Mouse (Mus musculus): ENCODE data around the gene Sec13. TPM values are rescaled to one million over a fixed set of nuclear protein-coding genes. Genes with fewer than 3 reads are reported as not detected.
A peak's percentile ranks its signal among the peaks of the same experiment; 100 is the strongest.

Gene Sec13
- total RNA-seq (2012; rRNA removed): 209 and 244 TPM in 2 replicates
- 257 and 267 TPM in 2 replicates for total RNA-seq (2014; rRNA removed)
- 145 and 156 TPM in 2 replicates for polyA plus RNA-seq (2012; ENCODE audit: insufficient read length, low read depth)

DNA sequence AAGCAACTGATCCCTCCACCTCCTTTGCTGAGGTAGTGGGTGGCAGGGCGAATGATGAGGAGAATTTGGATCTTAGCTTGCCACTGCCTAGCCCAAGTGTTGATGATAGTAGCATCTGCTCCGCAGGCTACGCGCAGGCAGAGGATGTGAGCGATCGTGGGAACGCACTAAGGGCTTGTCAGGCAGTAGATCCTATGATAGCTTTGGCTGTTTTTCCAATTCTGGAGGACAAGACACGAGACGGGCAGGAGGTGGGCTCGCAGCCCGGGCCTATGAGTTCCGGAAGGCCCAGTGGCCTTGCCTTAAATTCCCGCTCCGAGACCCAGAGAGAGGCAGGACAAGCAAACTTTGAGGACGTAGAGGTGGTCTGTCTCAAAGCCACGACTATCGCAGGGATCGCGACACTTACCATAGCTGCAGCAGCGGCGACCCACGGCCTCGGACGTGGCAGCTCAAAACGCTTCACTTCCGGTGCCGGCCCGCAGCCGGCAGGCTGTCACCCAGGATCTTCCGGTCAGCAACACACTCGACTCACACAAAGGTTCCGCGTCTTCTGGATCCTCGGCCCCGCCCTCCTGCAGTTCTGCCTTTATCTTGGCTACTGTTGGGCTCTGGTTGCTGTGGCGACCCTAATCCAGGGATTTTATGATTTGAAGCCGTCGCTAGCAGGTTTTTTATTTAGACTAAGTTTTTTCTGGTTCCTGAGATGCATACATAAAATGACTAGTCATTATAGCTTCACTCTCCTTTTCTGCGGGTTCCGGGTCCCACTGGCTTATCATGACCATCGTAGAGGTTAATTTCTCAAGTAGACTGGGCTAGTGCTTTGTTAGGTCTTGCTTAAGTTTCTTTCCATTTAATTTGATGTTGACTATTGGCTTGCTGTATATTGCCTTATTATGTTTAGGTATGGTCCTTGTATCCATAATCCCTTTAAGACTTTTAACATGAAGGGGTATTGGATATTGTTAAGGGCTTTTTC, at the start of gene Sec13:
TSS of gene Sec13 (minus strand) at position 508 of the 982 bp plus-strand sequence.
- Histone ChIP-seq H3K27me3 (replicated peaks) (peaks cover 40% of the 10 kb centered on the region), H3K4me1 (ENCODE audit: control insufficient read depth in 1 of 2, insufficient read depth in 2 of 2) (peaks cover 0 to 15% of the 10 kb centered on the region in 2 experiments; a peak in 2 of 4 replicates), H3K4me3 (replicated peaks in 1 of 3; ENCODE audit: low read depth in 2 of 3, low read length in 2 of 3, poor library complexity in 1 of 3) (peak within 1 kb of the TSS; percentile 91 to 98 (median 93)), H3K27ac (ENCODE audit: insufficient read depth, low read depth) (no peak within 1 kb of the TSS), H3K9me3 (replicated peaks; ENCODE audit: low read length) (no peaks in the 10 kb centered on the region), H3K36me3 (replicated peaks in 1 of 2; ENCODE audit: control insufficient read depth in 1 of 2, insufficient read depth in 1 of 2, low read length in 1 of 2) (peaks cover 24 to 31% of the 10 kb centered on the region in 2 experiments), H3K79me2 (replicated peaks; ENCODE audit: control insufficient read depth, extremely low read depth, insufficient read depth, poor library complexity, severe bottlenecking) (peaks cover 34% of the 10 kb centered on the region), H3K4me2 (ENCODE audit: insufficient read depth, low read depth, poor library complexity, severe bottlenecking) (peak within 1 kb of the TSS; percentile 78), H3K9ac (ENCODE audit: insufficient read depth, low read depth) (peak within 1 kb of the TSS; percentile 87)
- in situ Hi-C loops (cut with MboI; ENCODE audit: low pct_ligation_motif_present, low pct_unique_long_range_greater_than_20kb, low sequenced_read_pairs) (no loop called here), dilution Hi-C loops (cut with MboI; ENCODE audit: extremely low pct_ligation_motif_present, extremely low pct_unique_long_range_greater_than_20kb, low sequenced_read_pairs) (no loop called here)
- TF ChIP-seq CTCF (conservative IDR thresholded peaks at IDR 0.05 in 1 of 2, IDR thresholded peaks at IDR 0.05 in 1 of 2; ENCODE audit: low read depth in 2 of 2, low read length in 2 of 2) (no peak), MAFK (IDR thresholded peaks at IDR 0.05; ENCODE audit: insufficient replicate concordance, low read length) (no peak), JUND (conservative IDR thresholded peaks at IDR 0.05; ENCODE audit: low read depth, low read length) (no peak), CHD1 (IDR thresholded peaks at IDR 0.05; ENCODE audit: low read depth, low read length) (no peak), ZKSCAN1 (IDR thresholded peaks at IDR 0.05; ENCODE audit: borderline replicate concordance, low read depth, low read length) (no peak), ZMIZ1 (IDR thresholded peaks at IDR 0.05; ENCODE audit: low read depth, low read length) (peak; percentile 61; the same call in 1 of the 2 replicates), SIN3A (IDR thresholded peaks at IDR 0.05; ENCODE audit: low read length) (peak; percentile 95), HCFC1 (IDR thresholded peaks at IDR 0.05; ENCODE audit: low read depth, low read length) (peak; percentile 92), MEF2A (IDR thresholded peaks at IDR 0.05; ENCODE audit: borderline replicate concordance, low read depth, low read length) (peak; percentile 78), UBTF (IDR thresholded peaks at IDR 0.05; ENCODE audit: low read depth, low read length) (no peak), ZC3H11A (IDR thresholded peaks at IDR 0.05; ENCODE audit: low read depth, low read length) (no peak), EP300 (IDR thresholded peaks at IDR 0.05; ENCODE audit: low read length) (no peak), NRF1 (IDR thresholded peaks at IDR 0.05; ENCODE audit: low read depth, low read length) (peak; percentile 51), E2F4 (IDR thresholded peaks at IDR 0.05; ENCODE audit: insufficient replicate concordance, low read depth, low read length) (no peak), SMC3 (IDR thresholded peaks at IDR 0.05; ENCODE audit: low read depth, low read length) (no peak), ETS1 (conservative IDR thresholded peaks at IDR 0.05; ENCODE audit: low read depth, low read length) (no peak), PAX5 (IDR thresholded peaks at IDR 0.05; ENCODE audit: low read length) (no peak), MAX (IDR thresholded peaks at IDR 0.05; ENCODE audit: low read length) (0 out of 2 replicates have a peak, but pooled peaks have one; percentile 62), MYC (IDR thresholded peaks at IDR 0.05; ENCODE audit: low read depth, low read length) (peak; percentile 57; the same call in 1 of the 2 replicates), ELF1 (IDR thresholded peaks at IDR 0.05; ENCODE audit: low read depth, low read length) (peak; percentile 87), RAD21 (IDR thresholded peaks at IDR 0.05; ENCODE audit: low read depth, low read length) (no peak), USF2 (conservative IDR thresholded peaks at IDR 0.05; ENCODE audit: low read depth, low read length) (no peak), ZNF384 (IDR thresholded peaks at IDR 0.05; ENCODE audit: low read depth, low read length) (no peak), MAZ (IDR thresholded peaks at IDR 0.05; ENCODE audit: low read depth, low read length) (peak; percentile 92), RCOR1 (conservative IDR thresholded peaks at IDR 0.05; ENCODE audit: low read depth, low read length) (no peak), MXI1 (IDR thresholded peaks at IDR 0.05; ENCODE audit: low read depth, low read length) (peak; percentile 94), IRF4 (IDR thresholded peaks at IDR 0.05; ENCODE audit: low read depth, low read length) (peak; percentile 67), JUN (IDR thresholded peaks at IDR 0.05; ENCODE audit: insufficient read depth, low read depth, low read length) (no peak), KAT2A (IDR thresholded peaks at IDR 0.05; ENCODE audit: insufficient replicate concordance, low read length) (peak; percentile 88; the same call in 1 of the 2 replicates), BHLHE40 (IDR thresholded peaks at IDR 0.05; ENCODE audit: low read depth, low read length) (no peak), TBP (conservative IDR thresholded peaks at IDR 0.05; ENCODE audit: low read depth, low read length) (peak; percentile 88), POLR2AphosphoS2 (IDR thresholded peaks at IDR 0.05; ENCODE audit: low read depth, low read length) (peak; percentile 62; the same call in 1 of the 2 replicates), NELFE (IDR thresholded peaks at IDR 0.05; ENCODE audit: low read depth, low read length) (peak; percentile 91), POLR2A (IDR thresholded peaks at IDR 0.05; ENCODE audit: low read depth, low read length) (peak; percentile 86), CHD2 (IDR thresholded peaks at IDR 0.05; ENCODE audit: low read length) (no peak), TCF12 (IDR thresholded peaks at IDR 0.05; ENCODE audit: low read depth, low read length) (peak; percentile 87)
- DNase-seq (ENCODE audit: extremely low read depth): peak; percentile 83
